Mouse (Mus musculus) fat pad, adult 2 months (tissue): ENCODE measurements around the gene Gpd1l.

Experiments used
- DNase-seq: peaks from one replicate; pipeline ENCODE4 v3.0.0-alpha.2; 2011; ENCODE audit warnings: low read depth, low spot score; ENCODE audit errors: extremely low read depth

Gene Gpd1l

GRCm38 (mm10) chr9:114851419-114852190 lies 82.2 kb downstream of the Gpd1l start:
- no peak for DNase-seq
